Mouse (Mus musculus): ENCODE data around the gene Lmntd2.
"Not testable (repeated sequence)": the region's sequence is repeated elsewhere in the genome, so short reads cannot be mapped to it uniquely, and the experiment has no call there.

GRCm38 (mm10) chr7:141250486-141250885, 36.6 kb upstream of the Lmntd2 start:
- not testable (repeated sequence) for TF ChIP-seq CTCF (IDR thresholded peaks at IDR 0.05; ENCODE audit: low read depth, low read length); EP300 (IDR thresholded peaks at IDR 0.05; ENCODE audit: insufficient read depth, low read depth, low read length)
